Comparison of ENCODE assay signal across 21 mouse cellular contexts in the genomic region with DNA sequence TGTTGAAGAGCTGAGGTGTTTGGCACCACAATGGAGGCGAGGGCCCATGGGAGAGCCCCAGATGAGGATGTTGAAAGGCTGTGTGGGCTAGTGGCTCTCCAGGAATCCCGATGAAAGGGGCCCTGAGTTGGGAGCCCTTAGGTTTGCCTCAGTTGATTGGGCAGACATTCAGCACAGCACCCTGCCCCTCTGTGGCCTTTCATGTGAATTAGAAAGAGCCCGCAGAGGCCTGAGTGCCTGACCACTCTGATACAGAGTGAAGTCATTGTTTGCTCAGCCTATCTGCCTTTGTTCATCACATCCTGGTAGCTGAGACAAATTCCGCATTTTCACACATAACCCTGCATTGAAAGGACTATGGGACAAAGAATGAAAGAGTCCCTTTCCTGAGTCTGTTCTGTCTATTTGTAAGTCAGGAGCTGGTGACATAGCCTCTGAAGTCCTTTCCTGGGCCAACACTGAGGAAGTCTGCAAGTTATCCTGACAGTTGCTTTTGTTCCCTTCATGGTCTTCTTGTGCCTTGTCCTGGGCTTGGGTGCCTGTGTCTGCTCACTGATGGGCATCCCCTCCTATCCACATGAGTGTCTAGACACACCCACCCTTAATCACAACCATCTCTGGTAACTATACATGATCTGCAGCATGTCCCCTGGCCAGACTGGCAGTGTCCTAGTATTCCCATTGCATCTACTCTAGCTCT. TPM values are rescaled to one million over a fixed set of nuclear protein-coding genes. Genes with fewer than 3 reads are reported as not detected.
"Had no signal": no experiment of that assay in that cellular context is flagged by ENCODE, and none has a peak within 500 bp of the region (broad histone marks: within the 10 kb centered on the region; RNA-seq: fewer than 3 reads in every experiment).

No protein-coding gene starts in this region.

- H3K36me3 ChIP-seq: limb, embryonic 15.5 days; liver, embryonic 13.5 days; neural tube, embryonic 15.5 days had no signal

- DNase-seq: kidney, postnatal 36 days; layer of hippocampus, adult 9-11 months; layer of hippocampus, postnatal 36 days; liver, embryonic 13.5 days; lung, adult 18-20 months; midbrain, embryonic 14.5 days; right cerebral cortex, adult 18-20 months; right cerebral cortex, postnatal 25 days; thymus, adult 2 months; thymus, postnatal 25 days had no signal

- H3K4me1 ChIP-seq: limb, embryonic 15.5 days; liver, embryonic 13.5 days; neural tube, embryonic 15.5 days had no signal

- H3K27me3 ChIP-seq: limb, embryonic 15.5 days; liver, embryonic 13.5 days; neural tube, embryonic 15.5 days had no signal

- H3K9me3 ChIP-seq: limb, embryonic 15.5 days; liver, embryonic 13.5 days; neural tube, embryonic 15.5 days had no signal

- H3K4me3 ChIP-seq: limb, embryonic 15.5 days; liver, embryonic 13.5 days; myocyte; neural tube, embryonic 15.5 days had no signal

- H3K4me2 ChIP-seq: limb, embryonic 15.5 days; liver, embryonic 13.5 days; neural tube, embryonic 15.5 days had no signal

- H3K9ac ChIP-seq: limb, embryonic 15.5 days; liver, embryonic 13.5 days; neural tube, embryonic 15.5 days had no signal

- H3K27ac ChIP-seq: kidney, postnatal 0 days; limb, embryonic 15.5 days; liver, embryonic 13.5 days; neural tube, embryonic 15.5 days had no signal

RNA-seq across cellular contexts. Expression of gene Igfbp3, which starts 25.5 kb away (rescaled TPM):
- total RNA-seq: megakaryocyte-erythroid progenitor cell, adult 5-6 weeks had no signal

RNA-seq across cellular contexts. Expression of gene Igfbp1, which starts 41.6 kb away (rescaled TPM):
- total RNA-seq: layer of hippocampus, adult 18-20 months; left cerebral cortex, adult 8-10 months; left cerebral cortex, postnatal 25 days; megakaryocyte-erythroid progenitor cell, adult 5-6 weeks had no signal
- polyA plus RNA-seq: myocyte had no signal

RNA-seq across cellular contexts. Expression of gene Gm11985, which starts 50.8 kb away (rescaled TPM):
- total RNA-seq: layer of hippocampus, adult 18-20 months; layer of hippocampus, postnatal 36 days; left cerebral cortex, adult 8-10 months; left cerebral cortex, postnatal 25 days; megakaryocyte-erythroid progenitor cell, adult 5-6 weeks had no signal
- polyA plus RNA-seq: kidney, postnatal 0 days; limb, embryonic 11.5 days; limb, embryonic 15.5 days; liver, embryonic 13.5 days; midbrain, embryonic 14.5 days; myocyte; neural tube, embryonic 11.5 days; neural tube, embryonic 15.5 days; small intestine, adult 2 months; thymus, adult 2 months had no signal
